Mouse (Mus musculus): ENCODE data around the gene Vasn. TPM values are rescaled to one million over a fixed set of nuclear protein-coding genes. Genes with fewer than 3 reads are reported as not detected.
A peak's percentile ranks its signal among the peaks of the same experiment; 100 is the strongest.

Vasn gene
- total RNA-seq, 2 experiments from 2014 or later = 7.7 to 9.7 TPM

DNA sequence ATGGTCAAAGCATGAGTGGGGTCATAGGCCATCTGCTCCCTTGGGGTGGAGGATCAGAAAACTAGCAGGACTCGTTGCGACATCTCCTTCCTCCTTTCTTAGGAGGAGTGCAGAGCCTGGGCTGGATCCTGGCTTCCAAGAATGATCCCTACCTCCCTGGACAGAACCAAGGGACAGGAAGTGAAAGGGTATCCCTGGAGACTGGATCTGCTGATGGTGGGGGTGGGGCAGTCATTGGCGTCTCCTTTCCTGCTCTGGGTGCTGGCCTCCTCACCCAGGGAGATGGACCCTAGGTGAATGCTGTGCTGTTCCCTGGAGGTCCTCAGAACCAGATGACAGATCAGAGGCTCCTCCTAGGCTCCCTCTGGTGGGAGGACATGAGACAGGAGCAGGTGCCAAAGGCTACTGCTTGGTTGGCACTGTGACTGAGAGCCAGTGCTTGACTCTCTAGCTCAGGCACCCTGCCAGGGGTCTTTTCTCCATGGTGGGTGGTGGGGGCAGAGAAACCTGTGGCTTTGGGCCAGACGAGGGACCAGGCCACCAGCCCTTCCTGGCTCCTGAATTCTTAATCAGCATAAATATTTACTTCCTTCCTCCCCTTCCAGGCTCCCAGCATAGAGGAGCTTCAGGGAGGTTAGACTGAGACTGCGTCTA lies 33.2 kb upstream of the Vasn start:
- peak; percentile 76 to 80 for DNase-seq

DNA sequence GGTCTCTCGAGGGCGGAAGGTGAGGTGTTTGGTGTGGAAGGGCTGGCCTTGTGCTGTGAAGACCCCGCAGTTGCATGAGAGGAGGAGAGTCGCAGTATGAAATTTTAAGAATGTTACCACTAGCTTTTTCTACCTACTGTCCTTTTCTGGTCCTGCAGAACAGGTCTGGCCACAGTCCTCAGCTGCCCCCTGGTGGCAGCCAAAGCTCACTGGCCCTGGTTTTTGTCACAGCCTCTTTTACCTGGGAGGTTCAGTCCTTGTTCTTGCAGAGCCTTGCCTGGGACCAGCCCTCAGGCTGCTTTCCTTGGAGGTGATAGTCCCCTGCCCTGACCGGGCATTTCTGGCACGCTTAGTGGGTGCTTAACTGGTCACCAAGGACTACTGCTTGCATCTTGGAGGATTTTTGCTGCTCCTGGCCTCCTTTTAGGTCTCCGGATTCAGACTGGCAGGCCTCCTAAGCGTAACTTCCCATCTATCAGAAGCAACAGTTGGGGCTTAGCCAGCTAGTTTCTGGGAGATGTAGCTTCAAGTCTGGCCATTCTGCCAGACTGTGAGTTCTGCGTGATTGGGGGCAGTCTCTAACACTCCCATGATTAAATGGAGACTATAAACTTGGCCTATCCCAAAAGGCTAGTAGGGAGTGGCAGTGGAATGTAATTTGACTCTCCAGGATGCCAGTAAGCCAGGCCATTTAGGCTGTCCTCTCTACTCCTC lies 31.8 kb upstream of the Vasn start:
- DNase-seq = peak; percentile 84 to 87

DNA sequence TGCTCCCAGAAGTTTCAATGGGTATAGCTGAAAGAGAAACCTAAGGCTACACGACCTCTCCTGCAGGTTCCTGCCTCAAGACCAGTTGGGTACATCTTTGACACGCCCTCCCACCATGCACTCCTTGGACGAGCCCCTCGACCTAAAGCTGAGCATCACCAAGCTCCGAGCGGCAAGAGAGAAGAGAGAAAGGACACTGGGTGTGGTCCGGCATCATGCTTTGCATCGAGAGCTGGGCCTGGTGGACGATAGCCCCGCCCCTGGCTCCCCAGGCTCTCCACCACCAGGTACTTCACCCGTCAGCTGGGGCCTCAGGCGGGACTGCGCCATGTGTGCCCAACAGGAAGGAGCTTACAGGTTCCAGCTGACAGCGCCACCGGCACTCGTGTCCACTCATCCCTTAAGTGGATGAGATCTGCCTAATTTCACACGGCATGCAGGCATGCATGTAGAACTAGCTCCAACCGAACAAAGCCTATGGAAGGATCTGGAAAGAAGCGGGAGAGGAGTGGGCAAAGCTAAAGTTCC lies 31.1 kb upstream of the Vasn start:
- DNase-seq = no peak

DNA sequence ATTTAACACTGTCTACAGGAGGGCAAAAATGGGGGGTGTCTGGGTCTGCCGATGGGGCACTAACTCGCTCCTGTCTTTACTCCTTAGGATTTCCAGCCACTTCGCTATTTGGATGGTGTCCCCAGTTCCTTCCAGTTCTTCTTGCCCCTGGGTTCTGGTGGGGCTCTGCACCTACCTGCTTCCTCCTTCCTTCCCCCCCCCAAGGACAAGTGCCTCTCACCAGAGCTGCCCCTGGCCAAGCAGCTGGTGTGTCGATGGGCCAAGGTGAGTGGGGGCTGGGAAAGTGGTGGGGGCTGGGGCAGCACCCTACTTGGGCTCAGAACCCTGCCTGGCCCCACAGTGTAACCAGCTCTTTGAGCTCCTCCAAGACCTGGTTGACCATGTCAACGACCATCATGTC lies 28.5 kb upstream of the Vasn start:
- DNase-seq = no peak

DNA sequence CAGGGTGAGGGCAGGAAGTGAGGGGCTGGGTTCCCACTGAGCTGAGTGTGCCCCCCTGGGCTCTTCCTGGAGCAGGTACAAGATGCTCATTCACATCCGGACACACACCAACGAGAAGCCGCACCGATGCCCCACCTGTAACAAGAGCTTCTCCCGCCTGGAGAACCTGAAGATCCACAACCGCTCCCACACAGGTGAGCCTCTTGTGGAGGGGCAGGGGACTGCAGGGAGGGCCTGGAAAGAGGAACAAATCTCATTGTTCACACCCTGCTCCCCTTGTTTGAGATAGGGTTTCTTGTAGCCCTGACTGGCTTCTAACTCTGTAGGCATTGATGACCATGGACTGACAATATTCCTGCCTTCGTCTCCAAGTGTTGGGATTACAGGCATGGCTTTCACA lies 28.1 kb upstream of the Vasn start:
- no peak for DNase-seq

DNA sequence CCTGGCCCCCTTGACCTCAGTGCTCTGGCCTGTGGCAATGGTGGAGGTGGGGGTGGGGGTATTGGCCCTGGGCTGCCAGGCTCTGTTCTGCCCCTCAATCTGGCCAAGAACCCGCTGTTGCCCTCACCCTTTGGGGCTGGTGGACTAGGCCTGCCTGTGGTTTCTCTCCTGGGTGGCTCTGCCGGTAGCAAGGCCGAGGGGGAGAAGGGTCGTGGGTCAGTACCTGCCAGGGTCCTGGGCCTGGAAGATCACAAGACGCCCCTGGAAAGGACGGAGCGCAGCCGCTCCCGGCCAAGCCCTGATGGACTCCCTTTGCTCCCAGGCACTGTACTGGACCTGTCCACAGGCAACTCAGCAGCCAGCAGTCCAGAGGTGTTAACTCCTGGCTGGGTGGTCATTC lies 26.0 kb upstream of the Vasn start:
- DNase-seq = no peak

DNA sequence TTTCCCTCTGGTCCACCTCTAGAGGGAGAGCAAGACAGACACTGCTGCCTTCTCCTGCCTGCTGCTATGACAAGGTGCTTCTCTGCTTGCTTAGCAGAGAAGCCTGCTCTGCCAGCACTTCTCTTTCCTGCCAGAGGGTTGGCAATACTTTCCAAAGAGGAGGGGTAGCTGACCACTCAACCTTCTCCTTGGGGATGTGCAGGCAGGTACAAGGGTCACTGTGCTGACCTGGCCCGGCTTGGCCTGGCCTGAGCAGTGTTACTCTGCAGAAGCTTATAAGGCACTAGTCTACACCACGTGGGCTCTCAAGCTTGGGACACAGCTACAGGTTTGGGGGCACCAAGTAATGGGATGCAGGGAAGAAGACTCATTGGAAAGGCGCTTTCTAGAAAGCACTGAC lies 25.1 kb upstream of the Vasn start:
- DNase-seq = no peak

DNA sequence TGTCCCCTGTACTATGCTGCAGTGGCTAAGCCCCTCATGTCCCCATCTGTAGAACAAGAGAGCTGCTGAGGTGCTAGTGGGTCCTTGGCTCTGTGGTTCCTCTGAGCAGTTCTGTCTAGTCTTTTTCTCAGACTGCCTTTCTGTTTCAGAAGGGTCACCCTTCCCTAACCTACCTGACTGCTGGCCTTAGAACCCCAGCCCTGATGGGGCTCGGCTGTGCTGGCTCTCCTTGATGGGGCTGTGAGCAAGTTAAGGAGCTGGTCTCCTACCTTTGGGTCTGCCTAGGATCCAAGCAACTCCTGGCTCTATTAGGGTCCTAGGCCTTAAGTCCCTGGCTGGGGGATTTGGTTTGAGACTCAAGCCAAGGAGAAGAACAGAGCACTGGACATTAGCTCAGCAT lies 24.4 kb upstream of the Vasn start:
- no peak for DNase-seq

DNA sequence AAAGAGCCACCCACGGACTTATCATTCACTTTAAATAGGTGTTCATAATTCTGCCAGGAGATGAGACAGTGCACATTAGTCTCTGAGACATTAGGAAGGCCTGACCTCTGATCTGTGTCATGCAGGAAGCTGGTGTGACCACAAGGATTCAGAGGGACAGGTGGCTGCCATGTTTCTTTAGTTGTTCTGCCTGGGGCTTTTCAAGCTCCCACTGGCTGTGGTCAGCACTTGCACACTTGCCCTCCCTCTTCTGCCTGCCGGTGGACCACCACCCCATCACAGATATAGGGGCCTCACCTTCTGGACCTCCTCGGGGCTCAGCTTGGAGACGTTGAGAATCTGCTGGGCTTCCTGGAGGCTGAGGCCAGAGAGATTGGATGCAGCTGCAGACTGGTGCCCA lies 22.9 kb upstream of the Vasn start:
- DNase-seq = no peak

DNA sequence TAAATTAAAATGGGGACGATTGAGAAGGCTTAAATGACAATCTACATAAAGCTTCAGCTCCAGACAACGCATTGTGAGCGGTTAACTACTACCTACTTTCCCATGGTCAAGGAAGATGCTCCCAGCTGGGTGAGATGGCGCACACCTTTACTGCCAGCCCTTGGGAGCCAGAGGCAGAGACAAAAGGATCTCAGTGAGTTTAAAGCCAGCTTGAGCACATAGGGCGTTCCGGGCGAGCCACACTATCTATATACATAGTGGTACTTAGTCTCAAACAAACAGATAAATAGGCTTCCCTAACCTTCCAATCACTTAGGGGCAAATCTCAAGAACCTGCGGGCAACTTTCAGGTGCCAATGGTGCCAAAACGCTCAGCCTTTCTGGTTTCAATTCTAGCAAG lies 15.7 kb upstream of the Vasn start:
- no peak for DNase-seq

DNA sequence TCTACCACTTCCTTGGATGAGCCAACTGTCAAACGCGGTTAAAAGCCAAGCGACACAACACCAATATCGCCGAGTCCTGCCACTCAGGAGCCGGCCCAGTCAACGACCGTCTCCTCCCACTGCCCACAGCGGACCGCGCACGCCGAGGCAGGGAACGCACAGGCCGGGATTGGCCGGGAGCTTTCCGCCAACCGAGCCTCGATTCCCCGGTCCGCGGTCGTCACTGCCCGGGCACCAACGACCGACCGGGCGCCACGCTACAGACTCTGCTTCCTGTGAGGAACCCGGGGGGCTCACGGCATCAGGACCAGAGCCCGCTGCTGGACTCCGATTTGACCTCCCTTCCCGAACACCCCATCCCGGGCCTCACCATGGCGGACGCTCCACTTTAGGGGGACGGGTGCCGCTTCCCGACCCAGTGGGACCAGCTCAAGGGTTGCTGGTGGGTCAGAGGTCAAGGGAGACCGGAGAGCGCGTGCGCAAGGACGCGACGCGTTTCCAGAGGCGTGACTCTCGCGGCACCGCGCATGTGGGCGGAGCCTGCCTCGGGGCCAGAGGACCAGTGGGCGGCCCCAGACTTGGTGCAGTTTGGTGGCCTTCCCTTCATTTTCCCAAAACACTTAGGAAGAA lies 15.1 kb upstream of the Vasn start, which contains the start of gene Pam16:
Gene Pam16 (minus strand): TSS at position 508 of the 630 bp plus-strand sequence.
- DNase-seq = peak; percentile 94 to 95

DNA sequence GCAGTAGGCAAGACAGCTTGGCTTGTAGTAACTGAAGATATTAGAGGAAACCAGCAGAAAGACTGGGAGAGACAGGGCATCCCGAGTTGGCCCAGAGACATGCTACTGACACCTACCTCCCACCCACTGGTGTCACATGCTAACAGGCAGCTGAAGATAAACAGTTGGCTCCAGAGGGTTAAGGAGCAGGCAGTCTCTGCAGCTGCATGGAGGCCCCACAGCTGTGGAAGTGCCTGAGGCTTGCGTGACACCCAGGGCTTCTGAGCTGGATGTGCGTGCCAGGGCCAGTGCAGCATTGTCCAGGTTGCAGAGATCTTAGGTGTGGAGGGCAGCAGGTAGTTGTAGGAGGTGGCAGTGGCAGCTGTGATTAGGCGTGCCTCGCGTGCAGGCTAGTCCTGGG lies 12.6 kb upstream of the Vasn start:
- no peak for DNase-seq

DNA sequence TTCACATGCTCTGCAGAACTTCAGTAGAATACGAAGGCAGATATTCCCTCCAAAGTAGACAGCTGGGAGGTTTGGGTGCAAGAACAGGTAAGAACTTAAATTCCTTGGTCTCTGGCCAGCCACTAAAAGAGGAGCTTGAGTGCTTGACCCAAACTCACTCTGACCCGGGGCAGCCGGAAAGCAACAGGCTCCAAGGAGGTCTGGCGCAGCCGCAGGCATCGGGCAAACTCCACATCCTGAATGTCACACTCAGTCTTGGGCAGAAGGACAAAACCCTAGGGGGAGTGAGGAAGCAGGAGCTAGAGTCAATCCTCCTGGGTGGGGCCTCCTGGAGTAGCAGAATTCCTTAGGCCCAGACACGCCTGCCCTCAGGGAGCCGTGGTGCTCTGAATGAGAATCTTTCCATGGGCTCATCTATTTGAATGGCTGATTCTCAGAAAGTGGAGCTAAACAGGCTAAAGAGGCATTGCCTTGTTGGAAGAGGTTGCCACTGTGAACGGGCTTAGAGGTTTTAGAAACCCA lies 10.8 kb upstream of the Vasn start:
- no peak for DNase-seq

DNA sequence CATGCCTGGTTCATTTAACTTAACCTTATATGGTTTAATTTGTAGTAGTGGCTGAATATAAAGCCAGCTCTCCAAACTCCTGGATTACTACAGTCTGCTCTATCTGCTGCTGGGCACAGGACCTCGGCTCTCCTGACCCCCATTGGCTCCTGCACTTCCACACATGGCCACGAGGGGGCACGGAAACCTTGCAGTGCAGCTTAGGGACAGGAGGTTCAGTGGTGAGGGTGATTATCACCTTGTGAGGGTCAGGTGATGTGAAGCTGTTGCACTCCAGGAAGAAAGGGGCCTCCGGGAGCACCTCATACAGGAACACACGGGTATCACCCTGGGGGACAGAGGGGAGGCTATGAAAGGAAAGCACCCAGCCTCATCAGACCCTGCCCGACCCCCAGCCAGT lies 9.8 kb upstream of the Vasn start:
- peak; percentile 76 to 95 for DNase-seq

DNA sequence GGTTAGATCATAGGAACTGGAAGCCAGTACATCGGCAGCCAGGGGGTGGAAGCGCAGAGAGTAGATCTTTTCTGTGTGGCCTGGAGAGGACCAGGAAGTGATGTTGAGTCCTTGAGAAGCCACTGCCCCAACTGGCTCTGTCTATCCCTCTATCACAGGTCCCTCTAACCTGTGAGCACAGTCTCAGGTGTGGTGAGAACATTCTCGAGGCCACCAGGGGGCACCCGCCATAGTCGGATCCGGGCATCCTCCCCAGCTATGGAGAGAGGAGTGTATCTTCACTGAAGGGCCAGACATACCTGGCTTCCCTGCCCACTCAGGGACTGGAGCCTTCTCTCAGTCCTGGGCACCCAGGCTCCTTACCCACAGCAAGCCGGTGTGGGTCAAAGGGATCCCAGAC lies 7.7 kb upstream of the Vasn start:
- DNase-seq = peak in 1 of 2 experiments; percentile 44

DNA sequence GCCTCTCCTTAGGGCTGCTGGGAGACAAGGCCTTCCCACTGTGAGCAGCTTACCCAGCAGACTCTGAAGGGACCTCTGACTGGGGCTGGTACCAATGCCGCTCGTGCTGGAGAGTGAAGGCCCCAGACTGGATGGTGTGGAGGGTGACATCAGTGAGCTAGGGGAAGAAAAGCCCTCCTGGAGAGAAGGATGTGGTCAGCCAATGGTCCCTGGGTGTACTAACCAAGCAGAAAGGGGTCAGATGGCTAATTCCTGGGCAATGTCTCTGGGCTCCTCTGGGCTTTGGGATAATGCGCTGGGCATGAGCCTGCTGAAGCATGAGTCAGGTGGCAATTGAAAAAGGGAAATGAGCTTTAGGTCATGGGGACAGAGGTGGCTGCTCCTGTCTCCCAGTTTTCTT lies 6.1 kb upstream of the Vasn start:
- no peak for DNase-seq

DNA sequence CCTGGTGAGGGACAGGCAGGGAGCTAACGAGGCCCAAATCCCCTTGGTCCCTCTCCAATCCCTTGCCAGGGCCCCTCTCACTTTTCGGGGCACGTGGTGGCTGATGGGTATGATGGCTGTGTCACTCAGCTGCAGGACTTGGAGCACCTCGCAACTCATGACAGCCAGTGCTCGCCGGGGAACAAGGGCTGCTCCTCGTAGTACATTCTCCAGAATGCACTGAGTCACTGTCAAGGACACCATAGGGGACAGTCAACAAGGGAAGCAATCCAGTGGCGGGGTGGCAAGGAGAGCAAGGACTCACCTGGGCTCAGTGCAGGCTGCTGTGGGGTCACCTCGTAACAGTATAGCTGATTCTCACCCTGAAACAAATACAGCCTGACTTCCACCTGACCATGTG lies 5.1 kb upstream of the Vasn start:
- no peak for DNase-seq

DNA sequence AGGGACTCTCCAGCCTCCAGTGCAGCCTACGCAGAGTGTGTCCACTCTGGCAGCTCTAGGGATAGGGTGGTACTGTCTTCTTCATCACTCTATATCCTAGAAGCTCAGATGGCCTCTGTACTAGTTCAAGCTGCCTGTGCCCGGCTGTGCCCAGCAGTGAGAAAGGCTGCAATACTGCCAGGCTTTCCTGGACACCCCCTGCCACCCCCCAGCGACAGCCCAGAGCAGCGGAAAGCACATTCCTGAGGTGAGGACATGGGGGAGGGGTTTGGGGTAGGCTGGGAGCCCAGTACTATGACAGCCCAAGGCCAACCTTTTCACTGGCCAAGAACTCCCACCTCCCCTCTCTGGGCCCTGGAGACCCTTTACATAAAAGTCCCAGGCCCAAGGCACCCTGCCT lies 4.0 kb upstream of the Vasn start:
- no peak for DNase-seq

DNA sequence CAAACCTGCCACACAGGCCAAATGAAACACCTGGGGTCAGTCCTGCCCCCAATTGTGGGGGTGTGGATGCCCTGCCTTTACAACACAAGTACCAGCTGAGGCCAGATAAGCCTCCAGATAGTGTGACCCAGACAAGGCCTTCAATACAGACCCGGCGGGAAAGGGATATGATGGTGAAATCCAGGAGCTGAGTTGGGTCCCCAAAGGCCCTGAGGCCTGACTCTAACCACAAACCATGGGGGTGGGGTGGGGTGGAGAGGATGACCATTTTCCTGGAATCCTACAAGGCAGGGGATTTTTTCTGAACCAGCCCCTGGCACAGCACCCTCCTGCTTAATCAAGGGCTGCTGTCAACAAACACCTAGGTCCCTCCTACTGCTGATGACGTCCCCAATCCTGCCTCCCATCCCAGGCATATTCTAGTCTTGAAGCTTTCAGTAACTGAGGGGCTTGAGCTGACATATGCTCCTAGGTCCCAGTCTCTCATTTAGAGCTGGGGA lies 800 bp upstream of the Vasn start:
- DNase-seq = no peak

DNA sequence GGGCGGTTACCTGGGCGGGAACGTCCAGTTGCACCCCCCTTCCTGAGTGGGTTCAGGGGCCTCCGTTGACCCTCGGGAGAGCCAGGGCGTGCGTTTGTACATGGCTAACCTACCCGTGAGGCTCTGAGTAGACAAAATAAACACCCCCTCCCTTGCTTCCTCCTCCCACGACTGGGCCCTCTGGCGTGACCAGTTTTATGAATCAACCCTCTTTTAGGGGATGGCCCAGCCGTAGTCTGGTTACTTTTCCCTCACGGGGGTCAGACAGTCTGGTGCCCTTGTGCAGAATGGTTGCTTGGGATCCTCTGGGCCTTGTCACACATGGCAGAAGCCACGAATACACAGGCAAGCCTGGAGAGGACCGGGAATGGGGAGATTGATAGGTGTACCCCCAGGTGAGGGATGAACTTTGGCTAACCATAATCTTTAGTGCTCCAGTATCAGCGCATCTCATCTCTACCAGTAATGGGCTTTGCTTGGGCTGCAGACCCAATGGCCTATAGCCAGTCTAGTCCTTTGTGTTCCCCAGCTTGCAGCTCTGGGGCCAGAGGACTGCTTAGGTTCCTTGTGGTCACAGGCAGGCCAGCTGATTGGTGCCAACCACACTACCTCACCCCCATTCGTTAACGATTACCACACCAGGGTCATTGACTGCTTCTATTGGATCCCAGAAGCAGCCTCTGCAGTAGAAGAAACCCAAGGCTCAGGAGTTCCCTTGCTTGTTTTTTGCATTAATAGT lies 695 bp downstream of the Vasn start:
- peak; percentile 49 to 53 for DNase-seq

DNA sequence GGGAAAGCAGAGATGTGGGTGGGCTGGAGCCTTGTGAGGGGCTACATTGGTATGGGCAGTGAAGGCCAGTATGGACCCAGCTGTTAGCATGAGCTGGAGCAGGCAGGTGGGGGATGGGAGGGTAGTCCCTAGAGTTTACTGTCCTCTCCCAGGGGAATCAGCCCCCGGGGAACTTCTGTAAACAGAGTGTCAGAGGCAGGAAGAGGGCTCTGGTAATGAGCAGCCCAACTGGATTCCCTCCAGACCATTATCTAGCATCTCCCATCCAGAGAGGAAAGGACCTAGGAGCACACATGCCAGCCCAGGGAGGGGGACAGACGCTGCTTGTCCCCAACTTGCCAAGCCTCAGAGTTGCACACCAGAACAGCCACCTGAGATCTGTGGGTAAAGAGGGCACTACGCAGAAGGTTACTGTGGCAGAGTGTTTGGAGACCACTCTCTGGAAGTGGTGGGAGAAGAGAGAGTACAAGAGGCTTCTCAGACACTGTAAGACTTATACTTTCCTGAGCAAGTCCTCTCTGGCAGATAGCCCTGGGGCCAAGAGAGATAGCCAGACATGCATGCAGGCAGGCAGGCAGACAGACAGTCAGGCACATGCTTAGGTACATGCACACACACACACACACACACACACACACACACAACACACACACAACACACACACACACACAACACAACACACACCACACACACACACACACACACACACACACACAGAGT lies 1.5 kb downstream of the Vasn start:
- peak; percentile 47 to 55 for DNase-seq

DNA sequence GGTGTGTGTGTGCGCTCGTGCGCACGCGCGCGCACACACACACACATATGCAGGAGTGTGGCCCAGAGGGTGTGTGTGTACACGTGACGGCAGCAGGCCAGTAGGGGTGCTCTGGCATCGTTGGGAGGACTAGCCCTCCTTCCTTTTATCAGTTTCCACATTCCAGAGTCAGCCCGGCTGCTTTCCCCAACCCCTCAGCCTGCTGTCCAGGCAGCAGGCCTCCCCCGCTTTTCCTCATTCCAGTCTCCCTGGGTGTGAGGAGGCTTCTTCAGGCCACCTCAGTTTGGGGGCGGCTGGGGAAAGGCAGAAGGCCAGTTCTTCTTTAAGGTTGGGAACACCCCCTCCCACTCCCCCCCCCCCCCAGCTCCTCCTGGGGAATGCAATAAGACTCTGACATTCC lies 2.4 kb downstream of the Vasn start:
- peak; percentile 69 to 81 for DNase-seq

Data from heart, adult 18-20 months (tissue).